Mouse (Mus musculus) gastrocnemius, postnatal 25 days (tissue): ENCODE measurements around the gene Pus3. TPM values are rescaled to one million over a fixed set of nuclear protein-coding genes. Genes with fewer than 3 reads are reported as not detected.

Source experiments
- DNase-seq: peaks from one replicate; pipeline ENCODE4 v3.0.0; 2022
- long read RNA-seq, 2 experiments: library from polyadenylated mRNA; stranded (forward); transcript quantifications; one replicate each; pipeline ENCODE4 v2.0.0; 2021
- total RNA-seq, 2 experiments: library from RNA; stranded (reverse); gene quantifications; 1 replicate in 1 of 2; 2 replicates in 1 of 2; pipeline ENCODE4 v1.2.3; 2021

Gene Pus3
- total RNA-seq = 1 to 10 TPM; 7.0 to 9.2 TPM
- long read RNA-seq, experiment 1, partial matches to known transcripts = 1 of 3 reads
- long read RNA-seq, experiment 1, other reads (novel, unspliced or antisense) = 0 of 3 reads
- long read RNA-seq, experiment 2, partial matches to known transcripts = 1 of 7 reads
- long read RNA-seq, experiment 2, other reads (novel, unspliced or antisense) = 2 of 7 reads

DNA sequence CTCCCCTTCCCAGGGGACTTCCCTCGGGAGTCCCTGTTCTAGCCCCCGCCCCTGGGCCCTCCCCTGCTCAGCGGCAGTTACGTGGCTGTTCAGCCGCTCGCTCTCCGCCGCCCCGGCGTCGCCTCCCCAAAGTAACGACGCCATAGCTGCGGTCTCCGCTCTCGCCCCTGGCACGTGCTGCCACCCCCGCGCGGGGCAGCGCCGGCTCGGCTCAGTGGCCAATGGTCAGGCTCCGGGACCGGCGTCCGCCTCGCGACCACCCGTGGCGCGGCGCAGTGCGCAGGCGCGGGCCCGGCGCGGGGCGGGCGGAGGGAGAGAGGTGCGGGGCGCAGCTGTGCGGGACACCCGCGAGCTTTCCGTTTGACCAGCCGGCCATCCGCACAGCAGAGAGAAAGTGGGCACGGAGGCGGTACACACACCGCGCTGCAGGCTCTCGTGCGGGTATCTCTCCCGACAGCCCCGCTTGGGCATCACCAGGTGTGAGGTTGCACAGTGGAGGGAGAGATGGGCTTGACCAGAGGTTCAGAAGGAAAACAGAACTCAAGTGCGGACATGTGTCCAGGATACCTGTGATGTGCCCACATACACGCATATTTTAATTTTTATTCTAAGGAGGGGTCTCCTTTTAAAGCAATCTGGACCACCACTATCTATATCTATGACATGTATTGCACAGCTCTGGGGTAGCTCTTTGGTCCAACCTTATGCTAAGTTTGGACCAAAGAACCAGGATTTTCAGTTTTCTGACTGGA, at the start of gene Pus3, which contains the start of gene Ddx25:
Pus3 (plus strand) TSS at position 339 of the 752 bp plus-strand sequence.
Ddx25 (minus strand) TSS at position 272 of the 752 bp plus-strand sequence.
- DNase-seq = no peak

DNA sequence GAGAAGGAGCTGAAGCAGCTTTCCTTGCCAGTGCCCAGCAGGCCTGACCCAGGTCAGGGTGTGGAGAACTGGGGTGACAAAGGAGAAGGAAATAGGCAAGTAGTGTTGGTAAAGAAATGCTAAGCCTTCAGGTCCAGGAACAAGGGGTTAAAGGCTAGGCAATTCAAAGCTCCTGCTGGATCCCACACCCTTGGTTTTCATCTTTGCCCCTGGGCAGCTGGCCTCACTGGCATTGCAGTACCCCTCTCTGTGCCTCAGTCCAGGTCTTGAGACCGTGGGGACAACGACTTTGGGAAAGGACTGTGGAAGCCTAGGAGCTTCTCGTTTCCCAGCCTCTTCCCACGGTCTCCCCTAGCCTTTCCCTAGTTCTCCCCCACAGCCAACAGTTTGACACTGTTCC, 44.5 kb upstream of the Pus3 start:
- DNase-seq = no peak

DNA sequence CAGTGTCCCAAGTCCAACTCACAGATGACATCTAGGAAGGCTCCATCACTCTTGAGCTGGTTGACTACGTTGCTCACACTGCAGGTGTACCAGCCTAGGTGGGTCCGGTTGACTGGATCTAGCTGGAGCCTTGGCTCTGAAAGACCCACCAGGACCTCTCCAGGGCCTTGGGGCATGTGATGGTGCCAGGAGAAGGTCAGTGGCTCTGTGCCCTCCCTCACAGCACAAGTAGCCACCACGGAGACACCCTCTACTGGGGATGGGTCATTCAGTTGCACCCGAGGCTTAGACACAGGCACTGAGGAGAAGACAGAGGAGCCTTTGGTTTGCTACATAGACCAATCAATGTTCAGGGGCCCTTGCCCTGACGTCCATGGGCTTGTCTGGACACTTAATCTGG, 42.2 kb upstream of the Pus3 start:
- DNase-seq = no peak

DNA sequence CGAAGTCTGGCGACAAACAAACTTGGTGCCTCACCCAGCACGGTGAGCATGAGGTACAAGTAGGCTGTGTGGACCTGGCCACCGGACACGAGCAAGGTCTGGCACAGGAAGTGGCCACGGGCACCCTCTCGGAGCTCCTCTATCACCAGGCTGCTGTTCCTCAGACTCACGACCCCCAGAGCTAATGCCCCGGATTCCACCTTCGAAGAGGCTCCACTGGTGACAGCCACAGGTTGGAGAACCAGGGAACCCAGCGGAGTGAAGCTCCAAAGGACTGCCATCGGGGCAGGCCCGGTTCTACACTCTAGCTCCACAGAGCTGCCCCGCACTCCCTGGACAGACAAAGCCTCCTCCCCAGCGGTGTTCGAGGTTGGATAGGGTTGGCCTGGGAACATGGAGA, 41.7 kb upstream of the Pus3 start:
- no peak for DNase-seq

DNA sequence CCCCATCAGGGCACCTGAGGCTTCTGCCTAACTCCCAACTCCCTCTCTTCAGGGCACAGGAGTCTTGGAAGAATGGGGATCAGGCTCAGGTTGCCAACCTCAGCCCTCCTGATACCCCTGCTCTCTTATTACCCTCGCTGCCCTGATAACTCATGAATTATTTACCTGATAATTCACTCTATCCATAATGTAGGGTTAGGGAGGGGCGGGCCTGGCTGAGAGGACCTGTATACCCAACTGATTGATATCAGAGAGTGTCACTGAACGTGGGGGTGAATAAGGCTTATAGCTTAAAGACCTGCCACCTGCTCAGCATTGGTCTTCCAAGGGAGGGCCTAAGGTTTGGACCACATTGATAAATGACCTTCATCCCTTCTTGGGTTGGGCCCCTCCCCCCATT, 40.2 kb upstream of the Pus3 start, which contains the start of gene Gm1113:
Gm1113 (minus strand) TSS at position 101 of the 400 bp plus-strand sequence.
- no peak for DNase-seq

DNA sequence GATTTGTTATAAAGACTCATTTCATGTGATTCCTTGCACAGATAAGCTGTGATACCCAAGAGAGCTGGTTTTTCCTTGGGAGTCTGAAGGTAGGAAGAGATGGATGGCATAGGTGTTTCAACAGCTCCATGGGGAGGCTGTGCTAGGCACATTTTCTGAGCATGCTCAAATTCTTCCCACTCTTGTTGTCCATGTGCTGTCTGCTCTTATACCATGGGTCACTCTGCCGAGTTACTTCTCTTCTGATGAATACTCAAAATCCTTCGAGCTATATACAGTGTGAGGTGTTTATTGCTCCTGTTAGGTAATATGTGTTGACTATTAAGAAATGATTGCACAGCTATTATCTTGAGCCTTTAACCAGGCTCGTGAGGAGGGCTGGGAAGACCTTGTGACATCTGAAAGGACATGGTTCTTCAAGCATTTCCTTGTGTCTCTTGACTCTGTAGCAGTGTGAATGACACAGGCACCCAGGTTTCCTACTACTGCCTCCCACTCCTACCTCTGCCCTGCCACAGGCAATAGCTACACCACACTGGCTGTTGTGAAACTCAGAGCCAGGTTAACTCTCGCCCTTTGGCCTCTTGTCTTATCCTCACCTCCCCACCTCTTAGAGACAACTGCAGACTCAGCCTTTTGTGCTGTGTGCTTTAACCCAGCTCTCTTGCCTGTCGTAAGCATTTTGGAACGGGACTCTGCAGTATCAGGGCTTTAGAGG, 37.6 kb upstream of the Pus3 start:
- DNase-seq = no peak

DNA sequence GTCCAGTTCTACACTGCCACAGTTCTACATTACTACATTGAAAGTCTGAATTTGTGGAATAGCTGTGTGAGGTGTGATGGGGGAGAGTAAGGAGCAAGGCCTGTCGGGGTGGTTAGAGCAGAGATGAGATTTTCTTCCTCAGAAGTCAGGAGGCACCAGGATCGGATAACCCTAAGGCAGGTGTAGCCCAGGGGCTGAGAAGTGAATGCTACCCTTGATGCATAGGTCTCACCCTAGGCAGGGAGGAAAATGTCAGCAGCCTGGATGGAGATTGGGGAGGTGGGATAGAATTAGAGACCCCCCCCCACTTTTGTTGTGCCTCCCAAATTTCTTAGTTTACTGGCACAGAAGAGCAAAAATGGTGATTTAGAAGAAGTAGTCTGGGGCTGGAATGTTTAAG, 36.2 kb upstream of the Pus3 start:
- DNase-seq = no peak

DNA sequence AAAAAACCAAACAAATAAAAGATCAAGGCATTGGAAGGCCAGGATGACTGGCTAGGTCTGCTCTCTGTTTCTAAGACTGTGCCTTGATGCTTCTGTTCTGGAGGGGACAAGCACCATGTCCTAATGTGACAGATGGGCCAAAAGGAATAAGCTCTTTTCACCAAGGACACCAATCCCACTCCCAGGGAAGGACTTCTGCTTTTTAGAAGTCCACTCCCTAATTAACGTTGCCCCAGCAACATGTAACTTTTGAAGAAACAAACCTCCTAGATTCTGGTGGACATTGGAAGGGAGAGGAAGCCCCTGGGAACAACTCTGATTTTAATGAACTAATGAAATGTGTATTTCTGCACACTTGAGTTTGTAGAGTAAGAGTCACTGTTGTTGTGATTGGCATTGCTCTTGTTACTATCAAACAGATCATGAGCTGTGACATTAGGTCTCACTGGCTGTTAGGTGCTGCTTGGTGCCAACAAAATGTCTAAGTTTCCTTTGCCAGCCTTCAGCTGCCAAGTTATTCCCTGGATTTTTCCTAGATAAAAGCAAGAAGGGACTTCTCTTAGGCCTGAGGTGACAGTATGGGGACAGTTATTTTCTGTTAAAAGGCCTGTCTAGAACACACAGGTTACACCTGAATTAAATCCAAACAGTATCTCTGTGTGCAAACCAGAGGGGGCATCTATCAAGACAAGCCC, 35.4 kb upstream of the Pus3 start:
- DNase-seq = no peak

DNA sequence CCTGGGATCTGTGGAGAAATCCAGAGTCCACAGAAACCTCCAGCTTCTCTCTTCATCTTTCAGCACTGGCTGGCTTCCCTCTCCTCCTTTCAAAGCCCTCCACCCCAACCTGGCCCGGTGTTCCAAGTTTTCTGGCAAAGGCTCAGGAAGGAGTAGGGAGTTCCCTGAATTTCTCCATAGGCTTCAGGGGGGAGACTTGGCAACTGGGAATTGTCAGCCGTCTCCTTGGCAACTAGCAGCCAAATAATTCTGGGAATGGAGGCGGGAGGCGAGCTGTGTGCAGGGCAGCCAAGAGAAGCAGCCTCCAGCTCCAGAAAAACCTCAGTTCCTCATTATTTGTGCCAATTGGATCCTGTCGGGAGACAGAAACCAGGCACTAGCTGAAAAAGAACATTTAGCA, 34.9 kb upstream of the Pus3 start:
- DNase-seq = peak; percentile 61

DNA sequence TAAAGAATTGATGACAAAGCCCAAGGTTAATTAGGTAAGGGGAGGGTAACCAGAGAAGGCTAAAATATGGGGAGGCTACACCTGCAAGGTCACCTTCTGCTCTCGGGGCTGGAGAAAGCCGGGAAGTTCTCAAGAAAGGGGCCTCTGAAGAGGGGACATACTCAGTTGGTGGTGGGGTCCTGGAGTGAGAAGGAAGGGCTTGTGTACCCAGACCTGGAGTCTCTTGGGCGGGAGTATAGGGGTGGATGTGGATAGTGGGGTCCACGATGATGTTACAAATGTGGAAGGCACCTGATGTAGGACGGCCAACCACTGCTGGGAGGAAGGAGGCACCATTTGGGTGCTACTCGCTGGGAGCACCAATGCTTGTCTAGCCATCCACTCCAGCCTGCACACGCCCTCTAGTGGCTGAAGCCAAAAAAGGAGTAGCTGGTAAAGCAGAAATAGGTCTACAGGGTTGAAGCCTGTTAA, 34.4 kb upstream of the Pus3 start:
- peak; percentile 58 for DNase-seq

DNA sequence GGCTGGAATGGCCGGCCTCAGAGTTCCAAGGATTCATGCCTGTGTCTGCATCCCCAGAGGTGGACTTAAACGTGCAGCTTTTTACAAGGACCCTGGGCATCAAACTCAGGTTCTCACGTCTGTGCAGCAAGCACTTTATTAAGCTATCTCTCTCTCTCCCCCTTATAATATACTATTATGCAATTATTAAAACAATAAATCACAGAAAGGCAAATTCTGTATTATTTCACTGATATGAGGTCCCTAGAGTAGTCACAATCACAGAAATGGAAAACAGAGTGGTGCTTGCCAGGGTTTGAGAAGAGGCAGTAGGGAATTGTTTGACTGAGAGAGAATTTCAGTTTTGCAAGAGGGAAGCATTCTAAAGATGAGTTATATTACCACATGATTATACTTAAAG, 29.3 kb upstream of the Pus3 start:
- DNase-seq = no peak

DNA sequence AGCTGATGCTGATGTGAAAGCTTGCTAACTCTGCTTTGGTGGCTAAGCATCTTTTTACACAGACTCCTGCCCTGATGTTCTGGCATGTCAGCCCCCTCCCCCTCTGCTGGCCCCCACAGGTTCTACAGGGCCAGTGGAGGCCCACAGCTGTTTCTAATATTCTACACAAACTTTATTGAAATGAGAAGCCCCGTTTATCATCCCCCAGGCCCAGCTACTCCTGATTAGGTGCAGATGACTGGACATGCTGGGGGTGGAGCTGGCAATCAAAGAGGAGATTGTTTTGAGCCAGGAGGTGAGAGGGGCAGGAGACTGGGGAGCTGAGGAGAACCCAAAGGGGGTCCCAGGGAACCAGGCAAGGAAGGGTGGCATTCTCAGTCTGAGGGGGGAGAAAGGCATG, 28.6 kb upstream of the Pus3 start:
- DNase-seq = no peak

DNA sequence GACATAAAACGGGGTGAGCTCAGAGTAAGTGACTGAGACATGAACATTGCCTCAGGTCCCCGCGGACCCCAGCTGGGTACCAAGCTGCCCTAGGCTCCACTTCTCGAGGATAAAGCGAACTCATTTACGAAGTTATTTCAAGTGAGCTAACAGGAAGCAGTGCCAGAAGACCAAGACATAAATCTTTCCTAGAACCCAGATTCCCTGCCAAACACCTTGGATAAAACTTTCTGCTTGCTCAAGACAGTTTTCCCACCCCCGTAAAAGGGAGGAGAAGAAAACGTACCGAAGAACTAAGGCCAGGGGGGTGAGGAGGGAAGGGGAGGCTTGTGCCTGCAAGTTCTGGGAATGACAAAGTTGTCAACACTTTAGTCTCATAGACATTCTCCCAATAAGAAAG, 25.1 kb upstream of the Pus3 start:
- no peak for DNase-seq

DNA sequence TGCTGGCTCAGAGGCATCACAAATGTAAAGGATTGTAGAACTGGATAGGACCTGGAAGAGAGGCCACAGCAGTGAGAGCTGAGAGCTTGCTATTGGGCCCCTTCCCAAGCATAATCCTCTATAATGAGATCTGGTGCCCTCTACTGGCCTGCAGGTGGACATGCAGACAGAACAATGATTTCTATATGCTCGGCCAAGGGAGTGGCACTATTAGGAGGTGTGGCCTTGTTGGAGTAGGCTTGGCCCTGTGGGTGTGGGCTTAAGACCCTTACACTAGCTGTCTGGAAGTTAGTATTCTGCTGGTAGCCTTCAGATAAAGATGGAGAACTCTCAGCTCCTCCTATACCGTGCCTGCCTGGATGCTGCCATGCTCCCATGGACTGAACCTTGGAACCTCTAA, 23.3 kb upstream of the Pus3 start:
- DNase-seq = no peak

DNA sequence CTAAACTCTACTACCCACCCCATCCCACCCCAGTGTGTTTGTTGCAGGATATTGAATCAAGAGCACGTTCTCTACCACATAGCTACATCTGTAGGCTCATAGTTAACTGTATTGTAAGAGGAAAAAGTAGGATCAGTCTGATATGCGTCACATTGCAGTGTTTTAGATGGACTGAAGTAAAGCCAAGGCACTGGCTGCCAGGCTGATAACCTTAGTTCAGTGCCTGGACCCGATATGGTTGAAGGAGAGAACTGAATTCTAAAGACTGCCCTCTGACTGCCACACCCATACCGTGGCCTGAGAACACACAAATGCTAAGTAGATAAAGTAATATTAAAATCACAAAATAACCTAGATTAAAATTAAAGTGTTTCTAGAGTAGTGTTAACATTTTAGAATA, 22.5 kb upstream of the Pus3 start:
- DNase-seq = no peak

DNA sequence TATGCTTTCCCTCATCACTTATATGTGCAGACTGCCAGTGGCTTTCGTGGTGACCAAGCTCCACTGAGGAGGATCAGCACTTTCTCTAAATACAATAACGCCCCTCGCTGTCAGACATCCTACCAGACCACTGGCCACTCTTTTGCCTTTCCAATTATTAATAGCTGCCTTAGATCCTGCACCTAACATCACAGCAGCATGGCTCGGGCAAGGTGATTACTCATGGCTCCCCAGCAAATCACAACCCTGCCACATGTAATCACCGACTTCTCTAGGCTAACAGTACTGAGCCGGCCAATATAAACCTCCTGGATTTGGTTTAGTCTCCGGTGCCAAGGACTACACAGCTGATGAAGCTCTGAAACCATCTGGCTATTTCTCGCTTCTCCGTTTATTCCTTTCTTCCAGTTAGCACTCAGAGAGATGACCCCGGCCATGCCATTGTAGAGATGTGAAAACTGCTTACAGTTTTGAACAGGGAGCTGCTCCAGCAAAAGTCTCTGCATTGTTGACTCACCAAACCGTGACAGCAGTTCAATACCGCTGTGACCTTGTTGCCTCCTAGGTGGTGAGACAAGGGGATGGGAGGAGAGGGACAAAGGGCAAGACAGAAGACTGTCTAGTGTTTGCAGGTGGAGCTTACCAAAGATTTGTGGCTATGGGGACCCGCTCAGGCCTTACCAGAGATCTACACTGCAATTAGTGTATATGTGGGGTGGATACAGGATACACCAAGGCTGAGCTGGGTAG, 19.2 kb upstream of the Pus3 start:
- DNase-seq = no peak

DNA sequence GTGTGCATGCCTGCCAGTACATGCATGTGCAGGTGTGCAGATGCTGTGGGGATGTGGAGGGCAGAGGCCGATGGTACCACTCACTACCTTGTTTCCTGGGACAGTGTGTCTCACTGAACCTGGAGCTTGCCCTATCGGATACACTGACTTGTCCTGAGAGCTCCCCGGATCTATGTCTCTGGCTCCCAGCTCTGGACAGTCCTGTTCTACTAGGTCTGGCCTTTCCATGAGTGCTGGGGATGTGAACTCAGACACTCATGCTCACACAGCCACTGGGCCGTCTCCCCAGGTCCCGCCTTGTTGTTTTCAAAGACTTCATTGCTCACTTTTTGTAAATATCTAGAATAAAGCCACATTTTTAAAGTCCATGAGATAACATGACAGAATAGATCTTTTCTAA, 17.4 kb upstream of the Pus3 start:
- no peak for DNase-seq

DNA sequence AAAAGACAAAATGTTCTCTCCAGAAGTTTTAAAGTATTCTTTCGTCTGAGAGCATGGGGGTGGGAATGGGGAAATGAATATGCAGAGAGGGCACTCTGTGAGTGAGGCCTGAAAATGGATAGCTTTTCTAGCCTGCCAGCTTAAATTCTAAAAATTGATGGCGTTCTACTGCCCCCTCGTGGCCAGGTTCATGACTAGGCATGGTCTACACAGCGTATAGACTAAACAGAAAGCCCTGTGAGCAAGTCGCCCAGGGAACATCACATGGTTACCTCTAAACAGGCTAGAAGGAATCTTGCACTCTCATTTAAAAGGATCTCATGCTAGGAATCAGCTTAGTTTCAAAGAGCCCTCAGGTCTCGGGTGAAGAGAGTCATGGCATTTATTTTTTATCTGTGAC, 16.9 kb upstream of the Pus3 start:
- peak; percentile 26 for DNase-seq

DNA sequence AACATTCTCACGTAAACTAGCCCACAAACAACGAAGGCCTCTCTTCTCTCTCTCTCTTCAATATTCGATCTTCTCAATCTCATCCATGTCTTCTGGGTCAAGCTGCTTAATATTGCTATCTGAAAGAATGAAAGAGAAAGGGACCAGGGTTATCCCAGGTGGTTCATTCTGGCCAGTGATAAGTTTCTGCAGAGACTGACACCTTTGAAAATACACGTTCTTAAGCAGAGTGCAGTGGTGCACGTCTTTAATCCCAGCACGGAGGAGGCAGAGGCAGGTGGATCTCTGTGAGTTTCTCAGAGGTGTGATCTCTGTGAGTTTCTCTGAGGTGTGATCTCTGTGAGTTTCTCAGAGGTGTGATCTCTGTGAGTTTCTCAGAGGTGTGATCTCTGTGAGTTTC, 16.5 kb upstream of the Pus3 start:
- DNase-seq = no peak

DNA sequence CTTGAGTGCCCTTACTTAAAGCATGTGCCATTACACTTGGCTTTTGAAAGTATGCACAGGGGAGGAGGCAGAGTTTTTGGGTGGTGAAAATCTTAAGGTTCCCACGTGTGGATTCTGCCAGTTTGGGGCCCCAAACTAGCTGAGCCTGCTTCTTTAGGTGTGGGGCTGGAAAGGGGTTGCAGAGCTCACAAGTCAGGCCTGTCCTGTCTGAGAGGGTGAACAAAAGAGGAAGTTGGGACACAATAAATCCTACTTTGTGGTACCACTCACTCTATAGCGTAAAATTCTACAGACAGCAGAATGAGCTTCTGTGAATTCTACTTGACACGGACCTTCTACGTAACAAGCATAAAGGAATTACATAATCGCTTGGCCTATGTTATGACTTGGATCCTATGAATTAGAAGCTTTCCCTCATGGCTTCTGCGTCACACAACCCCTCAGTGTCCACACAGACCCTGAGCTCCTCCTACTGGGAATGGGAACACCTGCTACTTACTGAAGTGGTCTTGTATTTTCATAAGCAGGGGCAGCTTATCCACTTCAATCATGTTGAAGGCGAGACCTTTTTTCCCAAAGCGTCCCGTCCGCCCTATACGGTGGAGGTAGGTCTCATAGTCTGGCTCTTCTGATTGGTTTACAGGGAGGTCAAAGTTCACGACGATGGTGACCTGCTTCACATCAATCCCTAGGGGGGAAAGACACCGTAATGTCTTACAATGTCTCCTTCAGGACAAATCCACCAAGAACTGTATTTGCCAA, 15.1 kb upstream of the Pus3 start:
- no peak for DNase-seq

DNA sequence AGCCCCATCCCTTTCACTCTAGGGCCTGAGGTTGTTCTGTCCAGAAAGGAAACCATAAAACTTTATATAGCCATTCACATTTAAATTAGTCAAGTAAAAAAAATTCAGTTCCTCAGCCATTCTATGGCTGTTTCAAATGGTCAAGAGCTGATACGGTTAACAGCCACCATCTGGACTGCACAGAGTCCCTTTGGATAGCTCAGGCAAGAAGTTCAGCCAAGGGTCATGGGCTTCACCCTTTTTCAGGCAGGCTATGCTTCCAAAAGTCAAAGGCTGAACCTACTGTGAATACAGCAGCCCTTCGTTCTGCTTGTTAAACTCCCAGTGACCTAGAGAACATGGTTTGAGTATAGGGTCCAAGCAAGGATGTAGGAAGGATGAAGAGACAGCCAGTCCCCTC, 13.7 kb upstream of the Pus3 start:
- no peak for DNase-seq
